Mouse (Mus musculus): ENCODE data around the gene Sgip1. TPM values are rescaled to one million over a fixed set of nuclear protein-coding genes. Genes with fewer than 3 reads are reported as not detected.

The Sgip1 gene
- polyA plus RNA-seq, 1 experiment from 2014 or later = 27.3 TPM

- Histone ChIP-seq H3K4me1 (peaks cover 20% of the 10 kb centered on the region), H3K9ac (no peak overlapping the region), H3K9me3 (no peaks in the 10 kb centered on the region), H3K4me2 (no peak overlapping the region), H3K27me3 (no peaks in the 10 kb centered on the region), H3K4me3 (replicated peaks) (no peak overlapping the region), H3K27ac (no peak overlapping the region), H3K36me3 (replicated peaks) (no peaks in the 10 kb centered on the region)
- WGBS = 79% methylated on average over 9 of the region's 9 CpGs
- ATAC-seq (ENCODE audit: low FRiP score) = no peak
These were observed 112.4 kb downstream of the Sgip1 start for GRCm38 (mm10) chr4:102853330-102854022.

- no peaks in the 10 kb centered on the region for H3K9me3 ChIP-seq
- peaks cover 20% of the 10 kb centered on the region for H3K4me1 ChIP-seq
- no peak overlapping the region for H3K9ac ChIP-seq
- H3K4me3 ChIP-seq (replicated peaks) = no peak overlapping the region
- H3K4me2 ChIP-seq = 0 out of 2 replicates have a peak overlapping the region, but pooled peaks have one; percentile 5
- WGBS = 25% methylated on average over 10 of the region's 10 CpGs
- H3K36me3 ChIP-seq (replicated peaks) = no peaks in the 10 kb centered on the region
- no peak overlapping the region for H3K27ac ChIP-seq
- ATAC-seq (ENCODE audit: low FRiP score) = peak; percentile 87
- no peaks in the 10 kb centered on the region for H3K27me3 ChIP-seq
These were observed 114.1 kb downstream of the Sgip1 start for GRCm38 (mm10) chr4:102854928-102855892.

- H3K4me3 ChIP-seq (replicated peaks) = no peak overlapping the region
- WGBS = 14% methylated on average over 7 of the region's 7 CpGs
These were observed 115.0 kb downstream of the Sgip1 start for GRCm38 (mm10) chr4:102856086-102856485.

GRCm38 (mm10) chr4:102859259-102860194, 118.4 kb downstream of the Sgip1 start:
- Histone ChIP-seq H3K9ac (no peak overlapping the region), H3K27ac (no peak overlapping the region), H3K27me3 (no peaks in the 10 kb centered on the region), H3K9me3 (no peaks in the 10 kb centered on the region), H3K4me2 (no peak overlapping the region), H3K36me3 (replicated peaks) (no peaks in the 10 kb centered on the region), H3K4me3 (replicated peaks) (no peak overlapping the region), H3K4me1 (peaks cover 20% of the 10 kb centered on the region)
- ATAC-seq (ENCODE audit: low FRiP score) = no peak
- WGBS = 92% methylated on average over 15 of the region's 15 CpGs

More at GRCm38 (mm10) chr4:102856086-102856485, 115.0 kb downstream of the Sgip1 start:
- Histone ChIP-seq H3K9me3 (no peaks in the 10 kb centered on the region), H3K27me3 (no peaks in the 10 kb centered on the region), H3K36me3 (replicated peaks) (no peaks in the 10 kb centered on the region), H3K4me1 (peaks cover 20% of the 10 kb centered on the region), H3K4me2 (peak overlapping the region; percentile 2; the same call in 1 of the 2 replicates), H3K27ac (peak overlapping the region; percentile 6; the same call in 1 of the 2 replicates), H3K9ac (no peak overlapping the region)
- peak; percentile 33; the same call in 1 of the 2 replicates for ATAC-seq (ENCODE audit: low FRiP score)

DNA sequence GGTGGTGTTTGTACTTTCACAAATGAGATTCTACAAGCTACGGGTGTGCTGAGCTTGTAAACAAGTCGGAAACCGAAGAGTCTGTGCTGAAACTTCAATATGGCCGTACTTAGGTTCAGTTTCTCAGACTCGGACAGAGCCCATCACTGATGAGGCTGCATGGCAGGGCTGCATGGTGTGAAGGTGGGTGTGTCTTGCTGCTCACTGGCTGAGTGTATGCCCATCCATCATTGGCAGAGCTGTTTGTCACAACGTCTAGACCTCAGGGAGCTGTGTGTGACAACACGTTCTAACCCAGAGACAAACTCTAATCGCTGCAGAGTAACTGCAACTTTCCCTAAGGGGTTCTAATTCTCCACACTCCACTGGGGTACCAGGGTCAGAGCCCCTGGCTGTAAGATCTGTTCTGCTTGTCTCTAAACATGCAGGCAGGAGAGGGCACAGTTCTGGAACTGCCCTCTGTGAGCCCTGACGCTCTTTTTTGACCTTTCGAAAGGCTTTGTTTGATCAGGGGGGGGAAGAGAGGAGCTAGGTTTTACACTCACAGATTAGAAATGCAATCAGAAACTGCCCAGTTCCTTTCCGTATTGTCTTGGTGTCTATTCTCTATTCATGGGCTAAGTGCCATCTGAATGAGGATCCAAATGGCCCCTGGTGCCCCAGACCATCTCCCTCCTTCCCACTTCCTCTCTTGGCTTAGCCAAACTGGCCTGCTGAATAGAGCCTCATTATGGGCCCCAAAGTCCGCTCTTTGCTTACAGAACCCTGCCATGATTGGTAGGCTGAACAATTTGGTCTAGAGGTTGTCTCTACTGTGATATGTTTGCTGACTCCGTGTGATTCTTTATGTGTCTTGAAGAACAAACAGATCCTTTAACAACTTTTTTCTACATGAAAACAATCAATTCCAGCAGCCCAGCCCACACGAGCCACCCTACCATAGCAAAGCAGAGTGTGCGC, 121.9 kb downstream of the Sgip1 start:
- WGBS = 78% methylated on average over 15 of the region's 15 CpGs
- no peak for ATAC-seq (ENCODE audit: low FRiP score)
- H3K9me3 ChIP-seq = no peaks in the 10 kb centered on the region

GRCm38 (mm10) chr4:102866531-102866930, 125.4 kb downstream of the Sgip1 start:
- Histone ChIP-seq H3K9me3 (no peaks in the 10 kb centered on the region), H3K4me2 (no peak overlapping the region), H3K36me3 (replicated peaks) (no peaks in the 10 kb centered on the region; the same call in 1 of the 2 replicates), H3K4me1 (no peaks in the 10 kb centered on the region), H3K4me3 (replicated peaks) (no peak overlapping the region), H3K27ac (no peak overlapping the region), H3K9ac (no peak overlapping the region), H3K27me3 (no peaks in the 10 kb centered on the region)
- no peak for ATAC-seq (ENCODE audit: low FRiP score)
- 94% methylated on average over 3 of the region's 3 CpGs for WGBS

More for the DNA sequence above, 121.9 kb downstream of the Sgip1 start:
- no peaks in the 10 kb centered on the region for H3K4me1 ChIP-seq
- H3K27ac ChIP-seq = no peak overlapping the region
- no peaks in the 10 kb centered on the region; the same call in 1 of the 2 replicates for H3K36me3 ChIP-seq (replicated peaks)
- no peak overlapping the region for H3K4me2 ChIP-seq
- H3K4me3 ChIP-seq (replicated peaks) = no peak overlapping the region
- no peaks in the 10 kb centered on the region for H3K27me3 ChIP-seq
- no peak overlapping the region for H3K9ac ChIP-seq

DNA sequence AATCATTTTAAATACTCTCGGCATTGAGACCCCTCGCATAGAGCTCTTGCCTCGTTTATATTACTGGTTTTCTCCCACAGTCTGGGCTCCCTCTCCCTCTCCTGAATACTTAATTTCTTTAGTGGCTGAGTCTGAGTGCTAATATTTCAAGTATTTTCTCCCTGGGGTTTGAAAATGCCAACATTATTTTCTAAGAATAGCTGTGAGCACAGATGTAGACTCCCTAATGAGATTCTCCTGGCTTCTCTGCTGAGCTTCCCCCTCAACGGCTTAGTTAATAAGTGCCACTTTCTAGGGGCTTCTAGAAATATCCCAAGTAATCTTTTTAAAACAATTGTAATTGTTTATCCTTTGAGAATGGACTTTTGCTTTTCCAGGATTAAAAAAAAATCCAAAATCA, 130.2 kb downstream of the Sgip1 start:
- Histone ChIP-seq H3K27me3 (no peaks in the 10 kb centered on the region), H3K4me1 (no peaks in the 10 kb centered on the region), H3K4me2 (no peak overlapping the region), H3K27ac (no peak overlapping the region), H3K9ac (no peak overlapping the region), H3K4me3 (replicated peaks) (no peak overlapping the region), H3K9me3 (0 out of 2 replicates have a peak, but pooled peaks cover 5% of the 10 kb centered on the region), H3K36me3 (replicated peaks) (peaks cover 3% of the 10 kb centered on the region; the same call in 1 of the 2 replicates)
- WGBS = 59% methylated on average over 4 of the region's 4 CpGs
- ATAC-seq (ENCODE audit: low FRiP score) = no peak

- no peaks in the 10 kb centered on the region for H3K4me1 ChIP-seq
- no peak overlapping the region for H3K9ac ChIP-seq
- no peaks in the 10 kb centered on the region for H3K36me3 ChIP-seq (replicated peaks)
- H3K27ac ChIP-seq = no peak overlapping the region
- H3K9me3 ChIP-seq = no peaks in the 10 kb centered on the region
- ATAC-seq (ENCODE audit: low FRiP score) = no peak
- WGBS = 93% methylated on average over 3 of the region's 3 CpGs
- no peaks in the 10 kb centered on the region for H3K27me3 ChIP-seq
- H3K4me3 ChIP-seq (replicated peaks) = no peak overlapping the region
- H3K4me2 ChIP-seq = no peak overlapping the region
These were observed 142.0 kb downstream of the Sgip1 start for GRCm38 (mm10) chr4:102883142-102883541.

DNA sequence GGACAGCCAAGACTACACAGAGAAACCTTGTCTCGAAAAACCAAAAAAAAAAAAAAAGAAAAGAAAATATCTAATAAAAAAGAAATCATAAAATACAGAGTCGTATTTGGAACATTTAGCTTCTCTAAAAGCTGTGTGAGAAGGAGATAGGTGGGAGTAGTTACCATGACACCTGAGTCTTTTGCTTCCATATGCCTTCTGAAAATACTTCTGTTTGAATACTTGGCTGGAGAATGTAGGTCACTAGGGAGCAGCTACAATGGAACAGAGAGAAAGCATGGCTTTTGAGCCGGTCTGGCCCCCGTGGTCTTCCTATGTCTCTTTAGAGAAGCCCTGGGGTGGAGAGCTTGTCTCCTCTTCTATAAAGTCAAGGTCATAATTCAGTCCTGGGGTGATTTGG, 143.1 kb downstream of the Sgip1 start:
- Histone ChIP-seq H3K36me3 (replicated peaks) (no peaks in the 10 kb centered on the region), H3K4me1 (no peaks in the 10 kb centered on the region), H3K4me2 (no peak overlapping the region), H3K27me3 (no peaks in the 10 kb centered on the region), H3K4me3 (replicated peaks) (no peak overlapping the region), H3K9ac (no peak overlapping the region), H3K27ac (no peak overlapping the region), H3K9me3 (no peaks in the 10 kb centered on the region)
- WGBS = 81% methylated on average over 4 of the region's 4 CpGs
- ATAC-seq (ENCODE audit: low FRiP score) = no peak

DNA sequence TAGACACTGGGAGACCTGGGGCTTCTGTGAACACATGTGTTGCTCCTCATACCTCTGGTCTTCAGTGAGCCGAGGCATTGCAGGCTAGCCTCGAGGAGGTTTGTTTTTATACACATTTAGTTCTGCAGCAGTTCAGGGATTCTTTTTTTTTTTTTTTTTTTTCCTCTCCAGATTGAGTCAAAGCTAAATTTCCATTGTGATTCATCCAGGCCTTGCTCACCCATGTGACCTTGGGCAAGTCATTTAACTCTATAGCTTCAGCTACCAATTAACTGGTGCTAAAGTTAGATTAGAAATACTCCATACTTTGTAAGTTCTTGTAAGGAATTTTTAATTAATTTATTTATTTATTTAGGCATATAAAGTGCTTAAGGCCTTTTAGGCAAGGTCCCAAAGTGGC, 145.4 kb downstream of the Sgip1 start:
- no peak overlapping the region for H3K4me2 ChIP-seq
- ATAC-seq (ENCODE audit: low FRiP score) = no peak
- no peaks in the 10 kb centered on the region for H3K9me3 ChIP-seq
- no peak overlapping the region for H3K9ac ChIP-seq
- no peaks in the 10 kb centered on the region for H3K36me3 ChIP-seq (replicated peaks)
- H3K4me1 ChIP-seq = no peaks in the 10 kb centered on the region
- H3K27me3 ChIP-seq = no peaks in the 10 kb centered on the region
- H3K27ac ChIP-seq = no peak overlapping the region
- 72% methylated on average over 2 of the region's 2 CpGs for WGBS
- H3K4me3 ChIP-seq (replicated peaks) = no peak overlapping the region

GRCm38 (mm10) chr4:102886902-102887301, 145.8 kb downstream of the Sgip1 start:
- no peak for ATAC-seq (ENCODE audit: low FRiP score)
- 79% methylated on average over 4 of the region's 4 CpGs for WGBS
- H3K9me3 ChIP-seq = no peaks in the 10 kb centered on the region
- H3K9ac ChIP-seq = no peak overlapping the region
- H3K4me1 ChIP-seq = no peaks in the 10 kb centered on the region
- no peak overlapping the region for H3K4me3 ChIP-seq (replicated peaks)
- H3K36me3 ChIP-seq (replicated peaks) = no peaks in the 10 kb centered on the region
- no peaks in the 10 kb centered on the region for H3K27me3 ChIP-seq
- H3K27ac ChIP-seq = no peak overlapping the region
- no peak overlapping the region for H3K4me2 ChIP-seq
